Mouse (Mus musculus) forebrain, embryonic 16.5 days (tissue): Measurements from ENCODE around the gene Zfp281. TPM values are rescaled to one million over a fixed set of nuclear protein-coding genes. Genes with fewer than 3 reads are reported as not detected.
A peak's percentile ranks its signal among the peaks of the same experiment; 100 is the strongest.

Source experiments
- ATAC-seq: fragments of 200-750 bp; cut with Nextera tagmentation; 2 replicates; pipeline ENCODE4 v1.8.0; 2017; ENCODE audit warnings: mild to moderate bottlenecking, moderate library complexity
- H3K27ac ChIP-seq: fragments of 300-500 bp; sonication (generic); 2 replicates; pipeline ENCODE4 v1.5.1; 2014; ENCODE audit warnings: low read length, control low read depth
- H3K27me3 ChIP-seq: fragments of 300-500 bp; sonication (generic); replicated peaks from 2 replicates; pipeline ENCODE4 v1.6.1; 2014; ENCODE audit warnings: low read length; ENCODE audit not compliant: control insufficient read depth, insufficient read depth
- H3K36me3 ChIP-seq: fragments of 300-500 bp; sonication (generic); 2 replicates; pipeline ENCODE4 v1.6.1; 2014; ENCODE audit not compliant: control insufficient read depth, insufficient read depth
- H3K4me1 ChIP-seq: fragments of 300-500 bp; sonication (generic); replicated peaks from 2 replicates; pipeline ENCODE4 v1.6.1; 2014; ENCODE audit warnings: low read length; ENCODE audit not compliant: control insufficient read depth, insufficient read depth
- H3K4me2 ChIP-seq: fragments of 300-500 bp; sonication (generic); 2 replicates; pipeline ENCODE4 v1.6.1; 2014; ENCODE audit warnings: mild to moderate bottlenecking, low read length, control low read depth
- H3K4me3 ChIP-seq: fragments of 300-500 bp; sonication (generic); replicated peaks from 2 replicates; pipeline ENCODE4 v1.5.1; 2014; ENCODE audit warnings: mild to moderate bottlenecking, low read length, control low read depth
- H3K9ac ChIP-seq: fragments of 300-500 bp; sonication (generic); replicated peaks from 2 replicates; pipeline ENCODE4 v1.6.1; 2014; ENCODE audit warnings: low read depth, low read length, control low read depth
- H3K9me3 ChIP-seq: fragments of 300-500 bp; sonication (generic); 2 replicates; pipeline ENCODE4 v1.6.1; 2016; ENCODE audit warnings: low read length; ENCODE audit not compliant: control insufficient read depth
- WGBS: fragments of 180-500 bp; shearing (Covaris S2); extraction: QIAGEN DNeasy Blood & Tissue Kit; methylation state at CpG from one replicate; pipeline ENCODE4 v1.1.7; 2014; 5-methylcytosine and 5-hydroxymethylcytosine counted together
- polyA plus RNA-seq: library from polyadenylated mRNA; unstranded; fragments of >200 nt; fragmentation: Nextera tagmentation; extraction: Ambion mirVana; gene quantifications from 2 replicates; pipeline ENCODE4 v1.2.1, GENCODE M21; 2015

Gene Zfp281
- polyA plus RNA-seq: 26.1 and 30.2 TPM in 2 replicates

DNA sequence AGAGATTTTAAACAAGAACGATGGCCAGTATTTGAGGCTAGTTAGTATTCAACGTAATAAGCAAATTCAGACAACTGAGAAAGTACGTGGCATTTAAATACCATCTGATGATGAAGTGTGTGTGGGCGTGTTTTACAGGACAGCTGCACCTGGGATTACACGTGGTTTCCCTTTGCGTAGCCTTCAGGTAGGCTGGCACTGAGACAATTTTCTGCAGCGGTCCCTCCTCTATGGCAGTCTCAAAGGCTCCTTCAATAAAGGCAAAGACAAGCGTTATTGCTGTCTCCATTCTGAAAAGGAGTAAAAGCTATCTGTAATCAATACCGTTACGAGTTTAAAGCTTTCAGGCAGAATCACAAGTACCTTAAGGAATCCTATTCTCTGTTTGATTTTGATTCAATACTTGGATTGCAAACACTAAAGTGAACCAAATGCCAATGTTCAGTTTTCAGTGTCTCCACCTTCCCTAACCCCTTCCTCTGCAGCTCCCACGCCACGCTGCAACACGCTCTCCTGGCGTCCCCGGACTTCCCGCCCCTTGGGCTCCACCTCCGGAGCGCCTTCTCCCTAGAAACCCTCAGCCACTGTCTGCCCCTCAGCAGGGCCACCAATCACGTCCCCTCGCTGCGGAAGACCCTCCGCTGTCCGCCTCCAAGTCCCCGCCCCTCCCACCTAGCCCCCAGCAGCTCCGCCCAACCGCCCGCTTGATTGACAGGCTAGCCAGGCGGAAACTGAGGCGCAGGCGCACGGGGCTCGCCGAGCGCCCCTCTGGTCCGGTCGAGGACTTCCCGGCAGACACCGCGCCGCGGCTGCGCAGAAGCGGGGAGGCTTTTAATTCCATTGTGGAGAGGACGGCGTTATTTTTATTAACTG lies at the start of gene Zfp281:
Gene Zfp281 (plus strand): TSS at position 756 of the 873 bp plus-strand sequence.
- no peaks in the 10 kb centered on the region for H3K9me3 ChIP-seq
- WGBS: 2% methylated on average over 45 of the region's 45 CpGs
- H3K27ac ChIP-seq: peak within 1 kb of the TSS; percentile 97
- H3K27me3 ChIP-seq: no peaks in the 10 kb centered on the region
- ATAC-seq: peak; percentile 99
- H3K4me2 ChIP-seq: peak within 1 kb of the TSS; percentile 86
- peaks cover 30% of the 10 kb centered on the region for H3K4me1 ChIP-seq
- peak within 1 kb of the TSS; percentile 91 for H3K4me3 ChIP-seq
- peak within 1 kb of the TSS; percentile 98 for H3K9ac ChIP-seq
- H3K36me3 ChIP-seq: peaks cover 14% of the 10 kb centered on the region

DNA sequence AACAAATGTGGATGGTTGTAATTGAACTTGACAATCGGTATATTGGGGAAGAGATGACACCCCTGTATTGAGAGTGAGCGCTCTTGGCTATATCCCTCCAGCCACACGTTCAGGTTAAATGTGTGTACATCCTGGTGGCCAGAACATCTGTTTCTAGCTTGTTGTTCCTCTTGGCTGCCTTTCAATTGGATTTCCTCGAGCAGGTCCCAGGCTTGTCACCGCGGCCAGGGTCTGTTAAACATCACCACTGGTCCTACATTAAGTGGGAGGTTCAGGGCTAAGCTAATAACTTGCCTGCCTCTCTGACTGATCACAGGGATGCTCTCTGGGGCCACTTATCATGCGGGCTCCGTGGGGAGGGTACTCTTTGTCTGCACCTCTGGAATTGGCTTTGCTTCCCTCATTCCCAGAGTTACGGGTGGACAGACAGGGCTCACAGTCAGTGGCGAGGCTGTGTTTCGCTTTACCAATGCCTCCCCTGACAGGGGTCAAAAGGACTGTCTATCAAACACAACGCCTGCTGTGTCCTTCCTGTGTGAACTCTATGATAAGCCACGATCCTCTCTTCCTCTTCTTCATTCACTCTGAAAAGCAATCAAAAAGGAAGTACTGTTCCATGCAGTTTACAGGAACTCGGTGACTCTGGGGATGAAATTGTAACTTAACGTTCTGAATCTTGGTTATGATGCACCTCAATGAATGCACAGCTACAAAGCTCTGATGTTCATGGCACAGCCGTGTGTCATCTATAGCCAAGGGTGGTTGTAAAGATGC lies 46.6 kb upstream of the Zfp281 start:
- no peak overlapping the region for H3K27ac ChIP-seq
- no peaks in the 10 kb centered on the region for H3K4me1 ChIP-seq
- no peaks in the 10 kb centered on the region for H3K36me3 ChIP-seq
- H3K27me3 ChIP-seq: peaks cover 3% of the 10 kb centered on the region; the same call in 1 of the 2 replicates
- no peak overlapping the region for H3K9ac ChIP-seq
- no peaks in the 10 kb centered on the region for H3K9me3 ChIP-seq
- no peak for ATAC-seq
- no peak overlapping the region for H3K4me3 ChIP-seq
- H3K4me2 ChIP-seq: no peak overlapping the region
- WGBS: 47% methylated on average over 16 of the region's 16 CpGs

GRCm38 (mm10) chr1:136579360-136579759 lies 45.3 kb upstream of the Zfp281 start:
- 93% methylated on average over 14 of the region's 14 CpGs for WGBS
- Histone ChIP-seq H3K27me3 (peaks cover 3% of the 10 kb centered on the region; the same call in 1 of the 2 replicates), H3K4me2 (no peak overlapping the region), H3K9ac (no peak overlapping the region), H3K36me3 (no peaks in the 10 kb centered on the region), H3K4me1 (no peaks in the 10 kb centered on the region), H3K4me3 (no peak overlapping the region), H3K9me3 (no peaks in the 10 kb centered on the region), H3K27ac (no peak overlapping the region)
- no peak for ATAC-seq

GRCm38 (mm10) chr1:136580266-136580665 lies 44.4 kb upstream of the Zfp281 start:
- H3K9me3 ChIP-seq: no peaks in the 10 kb centered on the region
- 95% methylated on average over 8 of the region's 8 CpGs for WGBS
- peaks cover 3% of the 10 kb centered on the region; the same call in 1 of the 2 replicates for H3K27me3 ChIP-seq
- H3K9ac ChIP-seq: no peak overlapping the region
- no peak overlapping the region for H3K27ac ChIP-seq
- no peaks in the 10 kb centered on the region for H3K4me1 ChIP-seq
- no peaks in the 10 kb centered on the region for H3K36me3 ChIP-seq
- no peak overlapping the region for H3K4me2 ChIP-seq
- H3K4me3 ChIP-seq: no peak overlapping the region
- no peak for ATAC-seq

GRCm38 (mm10) chr1:136581841-136582240 lies 42.9 kb upstream of the Zfp281 start:
- 92% methylated on average over 8 of the region's 8 CpGs for WGBS
- ATAC-seq: no peak
- Histone ChIP-seq H3K27me3 (peaks cover 3% of the 10 kb centered on the region; the same call in 1 of the 2 replicates), H3K9me3 (no peaks in the 10 kb centered on the region), H3K4me1 (no peaks in the 10 kb centered on the region), H3K4me3 (no peak overlapping the region), H3K9ac (no peak overlapping the region), H3K4me2 (no peak overlapping the region), H3K27ac (no peak overlapping the region), H3K36me3 (no peaks in the 10 kb centered on the region)

DNA sequence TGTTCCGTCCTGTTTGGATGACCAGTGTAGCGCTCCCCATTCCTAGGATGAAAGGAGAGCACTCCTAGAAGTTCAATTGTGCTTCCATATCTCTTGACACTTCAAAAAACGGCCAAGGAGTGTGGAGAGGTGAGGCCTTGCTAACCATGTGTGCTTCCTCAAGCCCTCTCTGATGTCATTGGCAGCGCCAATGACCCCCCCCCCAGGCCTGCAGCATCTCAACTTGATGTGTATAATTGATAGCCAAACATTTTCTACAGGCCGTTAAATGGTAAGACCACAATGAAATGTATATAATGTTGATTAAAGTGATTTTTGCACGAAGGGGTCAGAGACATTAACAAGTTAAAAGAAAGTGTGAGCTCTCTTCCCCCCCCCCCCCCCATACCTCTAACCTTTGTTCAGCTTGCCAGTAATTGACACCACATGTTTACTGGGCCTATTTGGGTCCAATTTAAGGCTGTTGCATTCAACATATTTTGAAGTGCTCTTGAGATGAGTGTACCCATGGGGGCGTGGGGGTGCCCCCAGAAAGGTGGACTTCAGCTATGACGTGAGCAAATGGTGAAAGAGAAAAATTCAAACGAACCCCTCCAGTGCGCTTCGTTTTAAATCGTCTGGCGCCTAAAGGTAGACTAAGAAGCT lies 36.8 kb upstream of the Zfp281 start:
- no peak for ATAC-seq
- Histone ChIP-seq H3K9me3 (no peaks in the 10 kb centered on the region), H3K27ac (no peak overlapping the region), H3K4me1 (peaks cover 7% of the 10 kb centered on the region), H3K27me3 (no peaks in the 10 kb centered on the region), H3K36me3 (no peaks in the 10 kb centered on the region), H3K4me2 (no peak overlapping the region), H3K4me3 (no peak overlapping the region), H3K9ac (no peak overlapping the region)
- 83% methylated on average over 13 of the region's 13 CpGs for WGBS

GRCm38 (mm10) chr1:136588908-136589307 lies 35.8 kb upstream of the Zfp281 start:
- 0 out of 2 replicates have a peak overlapping the region, but pooled peaks have one; percentile 32 for H3K9ac ChIP-seq
- peak; percentile 55 for ATAC-seq
- H3K4me2 ChIP-seq: peak overlapping the region; percentile 42
- no peaks in the 10 kb centered on the region for H3K27me3 ChIP-seq
- no peaks in the 10 kb centered on the region for H3K36me3 ChIP-seq
- H3K9me3 ChIP-seq: no peaks in the 10 kb centered on the region
- peaks cover 7% of the 10 kb centered on the region for H3K4me1 ChIP-seq
- H3K27ac ChIP-seq: no peak overlapping the region
- H3K4me3 ChIP-seq: peak overlapping the region; percentile 19; the same call in 1 of the 2 replicates
- WGBS: 12% methylated on average over 9 of the region's 9 CpGs

DNA sequence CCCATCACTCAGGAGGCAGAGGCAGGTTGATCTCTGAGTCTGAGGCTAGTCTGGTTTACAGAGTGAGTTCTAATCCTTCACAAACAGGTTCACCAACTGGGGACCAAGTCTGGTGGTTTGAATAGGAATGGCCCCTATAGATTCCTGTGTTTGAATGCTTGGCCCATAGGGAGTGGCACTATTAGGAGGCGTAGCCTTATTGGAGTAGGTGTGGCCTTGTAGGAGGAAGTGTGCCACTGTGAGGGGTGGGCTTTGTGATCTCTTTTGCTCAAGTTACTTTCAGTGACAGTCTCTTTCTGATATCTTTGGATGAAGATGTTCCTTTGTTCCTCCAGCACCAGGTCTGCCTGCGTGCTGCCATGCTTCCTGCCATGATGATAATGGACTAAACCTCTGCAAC lies 32.0 kb upstream of the Zfp281 start:
- Histone ChIP-seq H3K9ac (no peak overlapping the region), H3K4me2 (no peak overlapping the region), H3K27me3 (no peaks in the 10 kb centered on the region), H3K36me3 (no peaks in the 10 kb centered on the region), H3K9me3 (no peaks in the 10 kb centered on the region), H3K4me1 (peaks cover 7% of the 10 kb centered on the region), H3K27ac (no peak overlapping the region), H3K4me3 (no peak overlapping the region)
- ATAC-seq: no peak
- WGBS: 94% methylated on average over 2 of the region's 2 CpGs
